Mouse (Mus musculus): ENCODE measurements around the gene Gm45021. TPM values are rescaled to one million over a fixed set of nuclear protein-coding genes. Genes with fewer than 3 reads are reported as not detected.

Gene Gm45021
- polyA plus RNA-seq, 1 experiment from 2014 or later = not detected

- Histone ChIP-seq H3K36me3 (no peaks in the 10 kb centered on the region), H3K9me3 (replicated peaks) (no peaks in the 10 kb centered on the region), H3K27me3 (replicated peaks) (no peaks in the 10 kb centered on the region), H3K4me2 (no peak overlapping the region), H3K9ac (replicated peaks) (no peak overlapping the region), H3K4me3 (replicated peaks) (no peak overlapping the region), H3K4me1 (no peaks in the 10 kb centered on the region), H3K27ac (replicated peaks) (no peak overlapping the region)
- no peak for ATAC-seq (ENCODE audit: low FRiP score)
- 88% methylated on average over 3 of the region's 3 CpGs for WGBS
These were observed 15.4 kb upstream of the Gm45021 start for GRCm38 (mm10) chr6:48573981-48574380.

- no peak overlapping the region for H3K27ac ChIP-seq (replicated peaks)
- H3K9ac ChIP-seq (replicated peaks) = no peak overlapping the region
- no peaks in the 10 kb centered on the region for H3K9me3 ChIP-seq (replicated peaks)
- no peak for ATAC-seq (ENCODE audit: low FRiP score)
- H3K4me2 ChIP-seq = no peak overlapping the region
- H3K4me3 ChIP-seq (replicated peaks) = no peak overlapping the region
- no peaks in the 10 kb centered on the region for H3K27me3 ChIP-seq (replicated peaks)
- H3K4me1 ChIP-seq = no peaks in the 10 kb centered on the region
- no peaks in the 10 kb centered on the region for H3K36me3 ChIP-seq
- WGBS = 72% methylated on average over 5 of the region's 5 CpGs
These were observed 10.7 kb upstream of the Gm45021 start for GRCm38 (mm10) chr6:48578736-48579135.

GRCm38 (mm10) chr6:48579215-48579648, 10.2 kb upstream of the Gm45021 start:
- Histone ChIP-seq H3K4me1 (no peaks in the 10 kb centered on the region), H3K27me3 (replicated peaks) (no peaks in the 10 kb centered on the region), H3K9ac (replicated peaks) (no peak overlapping the region), H3K27ac (replicated peaks) (no peak overlapping the region; the same call in 1 of the 2 replicates), H3K9me3 (replicated peaks) (no peaks in the 10 kb centered on the region), H3K4me2 (no peak overlapping the region), H3K4me3 (replicated peaks) (no peak overlapping the region), H3K36me3 (no peaks in the 10 kb centered on the region)
- ATAC-seq (ENCODE audit: low FRiP score) = no peak
- 54% methylated on average over 5 of the region's 5 CpGs for WGBS

DNA sequence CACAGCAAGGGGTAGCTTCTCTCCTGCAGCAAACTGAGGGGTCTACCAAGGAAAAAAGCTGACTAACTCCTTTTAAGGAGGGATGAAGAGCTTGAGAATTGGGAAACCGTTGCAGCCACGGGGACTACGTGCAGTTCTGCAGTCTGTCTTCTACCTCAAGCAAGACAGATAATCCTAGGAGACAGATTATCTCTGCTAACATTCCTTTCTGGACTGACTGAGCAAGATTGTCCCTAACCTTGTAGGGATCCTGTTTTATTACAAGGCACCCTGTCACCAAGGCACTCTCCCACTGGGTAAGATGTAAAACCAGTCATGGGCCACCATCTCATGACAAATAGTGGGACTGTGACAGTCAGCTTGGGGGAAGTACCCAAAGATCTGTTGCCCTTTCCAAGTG, 8.2 kb upstream of the Gm45021 start:
- Histone ChIP-seq H3K36me3 (no peaks in the 10 kb centered on the region), H3K4me1 (no peaks in the 10 kb centered on the region), H3K27me3 (replicated peaks) (no peaks in the 10 kb centered on the region), H3K4me2 (no peak overlapping the region), H3K27ac (replicated peaks) (no peak overlapping the region), H3K9ac (replicated peaks) (no peak overlapping the region), H3K9me3 (replicated peaks) (no peaks in the 10 kb centered on the region), H3K4me3 (replicated peaks) (no peak overlapping the region)
- ATAC-seq (ENCODE audit: low FRiP score) = no peak
- WGBS = 43% methylated on average over 3 of the region's 3 CpGs

DNA sequence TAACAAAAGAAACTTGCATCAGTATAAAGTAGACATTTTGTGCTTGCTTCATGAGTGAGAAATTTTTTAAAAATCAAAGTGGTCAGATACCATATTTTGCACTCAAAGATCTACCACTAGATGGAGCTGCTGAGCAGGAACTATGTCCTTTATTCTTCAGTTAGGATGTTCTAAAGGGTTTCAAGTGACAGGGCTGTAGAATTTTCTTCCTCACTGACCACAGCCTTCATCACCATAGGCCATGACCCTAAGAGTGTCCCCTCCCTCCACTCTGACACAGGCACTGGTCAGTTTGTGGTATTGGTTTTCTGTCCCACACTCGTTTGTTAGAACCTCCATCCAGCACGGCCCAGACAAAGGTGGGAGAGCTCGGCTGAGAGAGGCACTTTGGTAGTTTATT, 7.4 kb upstream of the Gm45021 start:
- WGBS = 70% methylated on average over 3 of the region's 3 CpGs
- no peak overlapping the region for H3K4me2 ChIP-seq
- H3K4me3 ChIP-seq (replicated peaks) = no peak overlapping the region
- no peaks in the 10 kb centered on the region for H3K36me3 ChIP-seq
- no peaks in the 10 kb centered on the region for H3K27me3 ChIP-seq (replicated peaks)
- H3K9me3 ChIP-seq (replicated peaks) = no peaks in the 10 kb centered on the region
- H3K4me1 ChIP-seq = no peaks in the 10 kb centered on the region
- ATAC-seq (ENCODE audit: low FRiP score) = peak; percentile 45; the same call in 1 of the 2 replicates
- H3K9ac ChIP-seq (replicated peaks) = no peak overlapping the region
- H3K27ac ChIP-seq (replicated peaks) = no peak overlapping the region

DNA sequence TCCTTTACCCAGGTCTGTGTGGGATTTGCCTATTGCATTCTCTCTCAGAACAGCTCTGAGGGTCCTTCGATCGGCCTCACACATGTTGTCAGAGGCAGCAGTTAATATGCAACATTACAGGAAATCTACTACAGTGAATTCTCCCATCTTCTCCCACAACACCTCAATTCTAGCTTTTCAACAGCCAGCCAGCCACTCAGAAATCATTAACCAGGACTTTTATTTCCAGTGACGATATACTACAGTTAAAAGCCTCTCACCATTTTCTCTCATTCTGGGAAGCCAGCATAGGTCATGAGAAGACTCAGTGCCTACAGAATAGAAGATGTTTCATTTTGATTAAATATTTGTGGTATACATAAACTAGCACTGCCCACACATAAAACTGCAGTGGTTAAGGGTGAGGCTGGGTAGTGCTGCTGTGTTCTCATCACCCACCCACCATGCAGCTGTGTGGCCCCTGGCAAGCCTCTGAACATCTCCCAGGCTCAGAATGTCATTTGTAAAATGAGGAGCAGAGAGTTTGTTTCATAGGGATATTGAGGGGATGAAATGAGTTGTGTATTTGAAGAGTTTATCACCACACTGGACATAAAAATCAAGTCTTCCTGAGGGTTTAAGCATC, 1.9 kb downstream of the Gm45021 start:
- peaks cover 23% of the 10 kb centered on the region for H3K4me1 ChIP-seq
- no peak overlapping the region for H3K4me3 ChIP-seq (replicated peaks)
- H3K9me3 ChIP-seq (replicated peaks) = peaks cover 2% of the 10 kb centered on the region
- H3K9ac ChIP-seq (replicated peaks) = no peak overlapping the region
- H3K27me3 ChIP-seq (replicated peaks) = no peaks in the 10 kb centered on the region
- H3K4me2 ChIP-seq = no peak overlapping the region
- H3K36me3 ChIP-seq = peaks cover 6% of the 10 kb centered on the region
- 33% methylated on average over 3 of the region's 3 CpGs for WGBS
- no peak overlapping the region for H3K27ac ChIP-seq (replicated peaks)
- no peak for ATAC-seq (ENCODE audit: low FRiP score)

GRCm38 (mm10) chr6:48591871-48592270, 2.5 kb downstream of the Gm45021 start:
- Histone ChIP-seq H3K27ac (replicated peaks) (no peak overlapping the region), H3K36me3 (peaks cover 12% of the 10 kb centered on the region), H3K27me3 (replicated peaks) (no peaks in the 10 kb centered on the region), H3K9me3 (replicated peaks) (peaks cover 8% of the 10 kb centered on the region), H3K9ac (replicated peaks) (no peak overlapping the region), H3K4me3 (replicated peaks) (no peak overlapping the region), H3K4me1 (peaks cover 23% of the 10 kb centered on the region), H3K4me2 (no peak overlapping the region)
- WGBS = 89% methylated on average over 6 of the region's 6 CpGs
- no peak for ATAC-seq (ENCODE audit: low FRiP score)

DNA sequence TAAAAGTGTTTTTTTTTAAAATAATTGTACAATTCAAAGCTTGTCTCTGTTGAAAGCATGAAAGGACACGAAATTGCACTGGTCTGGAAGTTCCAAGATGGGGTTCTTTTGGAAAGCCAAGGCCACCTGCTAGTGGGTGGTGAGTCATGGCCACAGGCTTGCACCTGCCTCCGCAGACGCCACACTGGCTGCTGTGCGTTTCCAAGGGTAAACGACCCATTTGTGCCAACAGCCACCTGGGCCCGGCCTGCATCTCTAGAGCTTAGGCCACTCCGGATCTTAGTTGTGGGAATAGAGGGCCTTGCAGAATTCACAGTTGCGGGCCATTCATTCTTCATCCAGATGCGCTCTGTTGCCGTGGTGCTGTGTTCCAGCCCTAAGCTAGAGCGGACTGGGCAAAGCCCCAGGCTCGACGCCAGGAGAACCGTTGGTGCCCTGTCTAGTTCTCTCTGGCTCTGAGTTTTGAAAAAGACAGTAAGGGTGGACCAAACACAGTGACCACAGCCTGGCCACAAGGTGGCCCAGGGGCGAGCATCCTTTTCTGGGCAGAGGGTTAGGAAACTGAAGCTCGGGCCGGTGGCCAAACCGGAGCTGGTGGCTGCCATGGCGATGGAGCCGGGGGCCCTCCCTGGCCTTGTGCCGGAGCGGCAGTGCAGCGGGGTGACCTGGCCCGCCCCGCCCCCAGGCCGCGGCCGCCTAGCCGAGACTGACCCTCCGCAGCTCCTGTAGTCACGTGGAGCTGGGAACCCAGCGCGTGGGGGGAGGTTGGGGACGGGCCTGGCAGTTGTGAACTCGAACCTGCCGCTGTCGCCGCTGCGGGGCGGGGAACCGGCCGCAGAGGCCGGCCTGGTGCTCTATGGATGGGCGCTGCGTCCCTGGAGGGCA, 4.0 kb downstream of the Gm45021 start, which contains the start of the genes Repin1 and Gm44965:
Repin1 (plus strand) TSS at position 726 of the 885 bp plus-strand sequence.
Gm44965 (plus strand) TSS at position 784 of the 885 bp plus-strand sequence.
- 2% methylated on average over 45 of the region's 45 CpGs for WGBS
- Histone ChIP-seq H3K4me1 (peaks cover 23% of the 10 kb centered on the region), H3K9ac (replicated peaks) (peak within 1 kb of the TSS; percentile 93), H3K27ac (replicated peaks) (peak within 1 kb of the TSS; percentile 98), H3K4me3 (replicated peaks) (peak within 1 kb of the TSS; percentile 81), H3K27me3 (replicated peaks) (no peaks in the 10 kb centered on the region), H3K4me2 (peak within 1 kb of the TSS; percentile 75), H3K9me3 (replicated peaks) (peaks cover 18% of the 10 kb centered on the region), H3K36me3 (peaks cover 27% of the 10 kb centered on the region)
- ATAC-seq (ENCODE audit: low FRiP score) = peak; percentile 93

DNA sequence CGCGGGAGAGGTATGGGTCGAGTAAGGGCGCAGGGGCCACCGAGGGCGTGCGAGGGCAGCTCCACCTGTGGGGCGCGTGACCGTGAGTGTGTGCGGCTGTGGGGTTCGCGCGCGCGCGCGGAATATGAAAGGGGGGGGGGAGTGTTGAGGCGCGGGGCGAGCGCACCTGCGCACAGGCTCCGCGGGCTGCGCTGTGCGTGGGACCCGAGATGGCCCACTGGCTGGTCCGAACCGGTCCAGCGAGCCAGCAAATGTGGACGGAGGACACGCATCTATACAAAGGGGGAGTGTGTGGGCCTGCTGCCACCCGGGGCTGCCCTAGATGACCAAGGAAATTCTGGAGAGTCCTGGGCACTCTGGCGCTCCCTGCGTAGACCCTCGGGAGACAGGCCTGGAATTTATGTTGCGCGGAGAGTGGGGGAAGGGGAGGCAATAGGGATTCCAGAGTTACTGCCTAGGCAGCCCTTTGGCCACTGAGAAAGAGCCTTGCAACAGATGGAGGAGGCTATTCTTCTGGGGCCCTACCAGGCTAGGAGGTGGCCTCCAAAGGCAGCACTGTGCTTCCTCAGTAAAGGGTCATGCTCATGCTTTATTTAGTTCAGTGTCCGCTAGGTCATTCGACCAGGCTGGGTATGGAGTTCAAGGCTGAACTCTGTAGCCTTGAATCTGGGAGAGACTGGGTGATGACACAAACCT, 4.8 kb downstream of the Gm45021 start:
- H3K4me3 ChIP-seq (replicated peaks) = peak overlapping the region; percentile 81
- peaks cover 18% of the 10 kb centered on the region for H3K9me3 ChIP-seq (replicated peaks)
- peak overlapping the region; percentile 75 for H3K4me2 ChIP-seq
- H3K4me1 ChIP-seq = peaks cover 23% of the 10 kb centered on the region
- WGBS = under 1% methylated on average over 37 of the region's 41 CpGs
- H3K9ac ChIP-seq (replicated peaks) = peak overlapping the region; percentile 93
- H3K27ac ChIP-seq (replicated peaks) = peak overlapping the region; percentile 98
- peaks cover 34% of the 10 kb centered on the region for H3K36me3 ChIP-seq
- ATAC-seq (ENCODE audit: low FRiP score) = peak; percentile 88
- H3K27me3 ChIP-seq (replicated peaks) = no peaks in the 10 kb centered on the region

GRCm38 (mm10) chr6:48595278-48595677, 5.9 kb downstream of the Gm45021 start:
- H3K9me3 ChIP-seq (replicated peaks) = peaks cover 18% of the 10 kb centered on the region
- peak overlapping the region; percentile 75 for H3K4me2 ChIP-seq
- no peaks in the 10 kb centered on the region for H3K27me3 ChIP-seq (replicated peaks)
- H3K9ac ChIP-seq (replicated peaks) = no peak overlapping the region
- 50% methylated on average over 1 of the region's 1 CpGs for WGBS
- H3K27ac ChIP-seq (replicated peaks) = peak overlapping the region; percentile 98; the same call in 1 of the 2 replicates
- no peak for ATAC-seq (ENCODE audit: low FRiP score)
- H3K4me3 ChIP-seq (replicated peaks) = peak overlapping the region; percentile 81
- peaks cover 45% of the 10 kb centered on the region for H3K36me3 ChIP-seq
- peaks cover 23% of the 10 kb centered on the region for H3K4me1 ChIP-seq

GRCm38 (mm10) chr6:48596545-48597232, 7.3 kb downstream of the Gm45021 start:
- Histone ChIP-seq H3K27me3 (replicated peaks) (no peaks in the 10 kb centered on the region), H3K4me3 (replicated peaks) (no peak overlapping the region), H3K36me3 (peaks cover 45% of the 10 kb centered on the region), H3K9ac (replicated peaks) (no peak overlapping the region), H3K4me2 (no peak overlapping the region), H3K27ac (replicated peaks) (no peak overlapping the region), H3K4me1 (peaks cover 32% of the 10 kb centered on the region), H3K9me3 (replicated peaks) (peaks cover 18% of the 10 kb centered on the region)
- WGBS = 98% methylated on average over 45 of the region's 45 CpGs
- ATAC-seq (ENCODE audit: low FRiP score) = no peak
